Mouse (Mus musculus) kidney, embryonic 16.5 days (tissue): ENCODE data around the gene Lrmda. TPM values are rescaled to one million over a fixed set of nuclear protein-coding genes. Genes with fewer than 3 reads are reported as not detected.

Experiments used
- ATAC-seq: fragments of 200-750 bp; cut with Nextera tagmentation; 2 replicates; pipeline ENCODE4 v1.8.0; 2017; ENCODE audit warnings: moderate TSS enrichment; ENCODE audit not compliant: low FRiP score, low TSS enrichment
- H3K27ac ChIP-seq: fragments of 300-500 bp; sonication (generic); 2 replicates; pipeline ENCODE4 v1.5.1; 2014; ENCODE audit warnings: low read length
- H3K27me3 ChIP-seq: fragments of 300-500 bp; sonication (generic); 2 replicates; pipeline ENCODE4 v1.6.1; 2014; ENCODE audit warnings: low read length, control low read depth, mixed read lengths; ENCODE audit not compliant: insufficient read depth
- H3K36me3 ChIP-seq: fragments of 300-500 bp; sonication (generic); 2 replicates; pipeline ENCODE4 v1.6.1; 2014; ENCODE audit warnings: low read length, control low read depth, mixed read lengths; ENCODE audit not compliant: insufficient read depth
- H3K4me1 ChIP-seq: fragments of 300-500 bp; sonication (generic); 2 replicates; pipeline ENCODE4 v1.6.1; 2014; ENCODE audit warnings: low read length, control low read depth, mixed read lengths; ENCODE audit not compliant: insufficient read depth
- H3K4me2 ChIP-seq: fragments of 300-500 bp; sonication (generic); replicated peaks from 2 replicates; pipeline ENCODE4 v1.6.1; 2014; ENCODE audit warnings: low read depth, low read length
- H3K4me3 ChIP-seq: fragments of 300-500 bp; sonication (generic); 2 replicates; pipeline ENCODE4 v1.5.1; 2014; ENCODE audit warnings: mild to moderate bottlenecking, low read length
- H3K9ac ChIP-seq: fragments of 300-500 bp; sonication (generic); replicated peaks from 2 replicates; pipeline ENCODE4 v1.6.1; 2014; ENCODE audit warnings: low read length
- H3K9me3 ChIP-seq: fragments of 300-500 bp; sonication (generic); 2 replicates; pipeline ENCODE4 v1.6.1; 2016; ENCODE audit warnings: low read length, control low read depth
- WGBS: fragments of 180-500 bp; shearing (Covaris S2); extraction: QIAGEN DNeasy Blood & Tissue Kit; methylation state at CpG from one replicate; pipeline ENCODE4 v1.1.7; 2014; 5-methylcytosine and 5-hydroxymethylcytosine counted together
- polyA plus RNA-seq: library from polyadenylated mRNA; unstranded; fragments of >200 nt; fragmentation: Nextera tagmentation; extraction: Ambion mirVana; gene quantifications from 2 replicates; pipeline ENCODE4 v1.2.1, GENCODE M21; 2015

Gene Lrmda
- polyA plus RNA-seq, 1 experiment from 2014 or later = 0.76 TPM

GRCm38 (mm10) chr14:22382101-22382500, 362.6 kb downstream of the Lrmda start:
- no peak overlapping the region for H3K27ac ChIP-seq
- no peaks in the 10 kb centered on the region for H3K36me3 ChIP-seq
- no peak overlapping the region for H3K4me2 ChIP-seq
- 0 out of 2 replicates have a peak, but pooled peaks cover 3% of the 10 kb centered on the region for H3K27me3 ChIP-seq
- no peak for ATAC-seq
- H3K9me3 ChIP-seq = no peaks in the 10 kb centered on the region; the same call in 1 of the 2 replicates
- no peak overlapping the region for H3K4me3 ChIP-seq
- 0 out of 2 replicates have a peak, but pooled peaks cover 5% of the 10 kb centered on the region for H3K4me1 ChIP-seq
- no peak overlapping the region for H3K9ac ChIP-seq
- WGBS = 55% methylated on average over 4 of the region's 4 CpGs

- Histone ChIP-seq H3K36me3 (no peaks in the 10 kb centered on the region), H3K9ac (no peak overlapping the region), H3K4me3 (no peak overlapping the region), H3K27me3 (no peaks in the 10 kb centered on the region), H3K9me3 (peaks cover 9% of the 10 kb centered on the region; the same call in 1 of the 2 replicates), H3K4me1 (no peaks in the 10 kb centered on the region), H3K4me2 (no peak overlapping the region), H3K27ac (no peak overlapping the region)
- ATAC-seq = no peak
- WGBS = 29% methylated on average over 10 of the region's 10 CpGs
Observed at GRCm38 (mm10) chr14:22393616-22394015, 374.1 kb downstream of the Lrmda start.

- no peaks in the 10 kb centered on the region for H3K27me3 ChIP-seq
- H3K4me3 ChIP-seq = no peak overlapping the region
- no peaks in the 10 kb centered on the region for H3K9me3 ChIP-seq
- H3K36me3 ChIP-seq = no peaks in the 10 kb centered on the region
- H3K4me2 ChIP-seq = no peak overlapping the region
- ATAC-seq = no peak
- H3K27ac ChIP-seq = no peak overlapping the region
- WGBS = 26% methylated on average over 4 of the region's 4 CpGs
- no peak overlapping the region for H3K9ac ChIP-seq
- H3K4me1 ChIP-seq = peaks cover 4% of the 10 kb centered on the region; the same call in 1 of the 2 replicates
Observed at GRCm38 (mm10) chr14:22402411-22402810, 382.9 kb downstream of the Lrmda start.

DNA sequence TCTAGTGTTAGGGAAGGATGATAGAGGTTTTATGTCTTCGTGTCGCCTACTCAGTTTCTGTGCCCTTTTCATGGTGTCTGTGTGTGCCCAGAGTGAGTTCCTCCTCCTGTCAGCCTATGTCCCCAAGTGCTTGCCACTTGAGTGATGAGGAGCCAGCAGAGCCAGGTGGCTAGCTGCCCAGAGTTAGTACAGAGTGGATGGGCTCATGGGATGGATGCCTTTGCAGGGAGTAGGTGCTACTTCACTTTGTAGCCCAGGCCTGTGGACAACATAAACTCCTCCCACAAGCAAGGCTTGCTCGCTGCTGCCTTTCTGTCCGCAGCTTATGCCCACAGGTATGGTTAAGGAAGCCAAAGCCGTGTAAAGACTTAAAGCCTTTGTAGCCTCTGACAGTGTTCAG, 387.1 kb downstream of the Lrmda start:
- ATAC-seq = no peak
- WGBS = 90% methylated on average over 5 of the region's 5 CpGs

GRCm38 (mm10) chr14:22410826-22411225, 391.3 kb downstream of the Lrmda start:
- H3K36me3 ChIP-seq = no peaks in the 10 kb centered on the region
- no peak overlapping the region for H3K9ac ChIP-seq

More for the DNA sequence above, 387.1 kb downstream of the Lrmda start:
- no peak overlapping the region for H3K4me2 ChIP-seq
- H3K9ac ChIP-seq = no peak overlapping the region
- no peaks in the 10 kb centered on the region for H3K27me3 ChIP-seq
- no peak overlapping the region for H3K27ac ChIP-seq
- no peak overlapping the region for H3K4me3 ChIP-seq
- H3K4me1 ChIP-seq = peaks cover 4% of the 10 kb centered on the region; the same call in 1 of the 2 replicates
- no peaks in the 10 kb centered on the region for H3K36me3 ChIP-seq
- no peaks in the 10 kb centered on the region for H3K9me3 ChIP-seq

GRCm38 (mm10) chr14:22413220-22413619, 393.7 kb downstream of the Lrmda start:
- no peak overlapping the region for H3K9ac ChIP-seq
- H3K9me3 ChIP-seq = no peaks in the 10 kb centered on the region
- no peak overlapping the region for H3K4me3 ChIP-seq
- no peak for ATAC-seq
- WGBS = 72% methylated on average over 7 of the region's 7 CpGs
- no peaks in the 10 kb centered on the region for H3K36me3 ChIP-seq
- no peaks in the 10 kb centered on the region; the same call in 1 of the 2 replicates for H3K27me3 ChIP-seq
- H3K4me2 ChIP-seq = no peak overlapping the region
- no peak overlapping the region for H3K27ac ChIP-seq
- H3K4me1 ChIP-seq = no peaks in the 10 kb centered on the region

More at GRCm38 (mm10) chr14:22410826-22411225, 391.3 kb downstream of the Lrmda start:
- H3K4me1 ChIP-seq = no peaks in the 10 kb centered on the region
- no peak overlapping the region for H3K4me3 ChIP-seq
- no peaks in the 10 kb centered on the region for H3K9me3 ChIP-seq
- ATAC-seq = no peak
- 75% methylated on average over 1 of the region's 1 CpGs for WGBS
- no peak overlapping the region for H3K27ac ChIP-seq
- H3K27me3 ChIP-seq = no peaks in the 10 kb centered on the region; the same call in 1 of the 2 replicates
- no peak overlapping the region for H3K4me2 ChIP-seq

- Histone ChIP-seq H3K27me3 (peaks cover 2% of the 10 kb centered on the region; the same call in 1 of the 2 replicates), H3K4me3 (no peak overlapping the region), H3K4me1 (no peaks in the 10 kb centered on the region), H3K9me3 (no peaks in the 10 kb centered on the region), H3K36me3 (no peaks in the 10 kb centered on the region), H3K9ac (no peak overlapping the region), H3K4me2 (no peak overlapping the region), H3K27ac (no peak overlapping the region)
- no peak for ATAC-seq
- WGBS = 89% methylated on average over 3 of the region's 3 CpGs
Observed at GRCm38 (mm10) chr14:22417706-22418105, 398.2 kb downstream of the Lrmda start.

- Histone ChIP-seq H3K36me3 (no peaks in the 10 kb centered on the region), H3K4me2 (no peak overlapping the region), H3K4me1 (no peaks in the 10 kb centered on the region), H3K9ac (no peak overlapping the region), H3K9me3 (no peaks in the 10 kb centered on the region), H3K27ac (no peak overlapping the region), H3K27me3 (peaks cover 6% of the 10 kb centered on the region; the same call in 1 of the 2 replicates), H3K4me3 (no peak overlapping the region)
- 40% methylated on average over 4 of the region's 4 CpGs for WGBS
- ATAC-seq = no peak
Observed at GRCm38 (mm10) chr14:22421668-22422067, 402.2 kb downstream of the Lrmda start.

- no peaks in the 10 kb centered on the region for H3K9me3 ChIP-seq
- ATAC-seq = no peak
- no peak overlapping the region for H3K4me2 ChIP-seq
- no peaks in the 10 kb centered on the region for H3K36me3 ChIP-seq
- H3K27ac ChIP-seq = no peak overlapping the region
- no peak overlapping the region for H3K4me3 ChIP-seq
- no peak overlapping the region for H3K9ac ChIP-seq
- H3K4me1 ChIP-seq = no peaks in the 10 kb centered on the region
- H3K27me3 ChIP-seq = peaks cover 6% of the 10 kb centered on the region; the same call in 1 of the 2 replicates
- WGBS = 85% methylated on average over 7 of the region's 7 CpGs
Observed at GRCm38 (mm10) chr14:22425018-22425534, 405.6 kb downstream of the Lrmda start.

GRCm38 (mm10) chr14:22435441-22435840, 415.9 kb downstream of the Lrmda start:
- no peak overlapping the region for H3K4me2 ChIP-seq
- H3K4me3 ChIP-seq = no peak overlapping the region
- no peaks in the 10 kb centered on the region for H3K27me3 ChIP-seq
- no peak overlapping the region for H3K9ac ChIP-seq
- H3K27ac ChIP-seq = no peak overlapping the region
- 29% methylated on average over 3 of the region's 3 CpGs for WGBS
- H3K4me1 ChIP-seq = peaks cover 15% of the 10 kb centered on the region
- no peak for ATAC-seq
- H3K36me3 ChIP-seq = no peaks in the 10 kb centered on the region
- H3K9me3 ChIP-seq = no peaks in the 10 kb centered on the region
